Mouse (Mus musculus) spleen, postnatal 14 days (tissue): ENCODE data around the gene Pkd1l3.

Experiments
- DNase-seq, 2 experiments: peaks; one replicate each; pipeline ENCODE4 v3.0.0; 2021 to 2022; ENCODE audit warnings: low spot score in 2 of 2

The Pkd1l3 gene

GRCm38 (mm10) chr8:109628638-109629037, 14.3 kb downstream of the Pkd1l3 start:
- DNase-seq = no peak

DNA sequence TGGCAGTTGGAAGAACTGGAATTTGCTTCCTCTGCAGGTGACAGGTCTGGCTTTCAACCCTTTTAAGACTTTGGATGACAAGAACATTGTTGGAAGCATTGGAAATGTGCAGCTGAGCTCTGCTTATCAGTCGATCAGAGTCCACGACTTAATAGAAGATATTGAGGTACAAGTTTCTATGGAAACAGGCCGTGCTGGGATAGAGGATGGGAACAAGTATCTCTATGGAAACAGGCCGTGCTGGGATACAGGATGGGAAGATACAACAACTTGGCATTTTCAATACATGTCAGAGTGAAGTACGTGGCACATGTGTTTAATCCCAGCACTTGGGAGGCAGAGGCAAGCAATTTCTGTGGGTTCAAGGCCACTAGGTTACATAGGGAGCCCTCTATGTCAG, 18.2 kb downstream of the Pkd1l3 start:
- DNase-seq = no peak

GRCm38 (mm10) chr8:109635146-109635545, 20.8 kb downstream of the Pkd1l3 start:
- no peak for DNase-seq

DNA sequence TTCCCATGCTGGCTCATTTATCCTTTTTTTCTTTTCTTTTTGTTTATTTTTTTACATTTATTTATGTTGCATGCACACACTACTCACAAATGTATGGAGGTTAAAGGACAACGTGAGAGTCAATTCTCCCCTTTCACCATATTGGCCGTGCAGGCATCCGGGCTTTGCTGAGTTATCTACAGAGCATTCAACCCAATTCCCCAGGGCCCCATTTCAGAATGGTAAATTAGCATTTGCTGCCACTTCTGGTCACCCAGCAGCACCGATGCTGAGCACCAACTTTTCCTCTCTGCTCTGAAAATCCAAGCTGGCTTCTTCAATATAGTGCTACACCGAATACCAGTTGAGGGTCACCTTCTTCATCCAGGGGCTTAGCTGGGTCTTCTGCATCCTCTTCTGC, 24.5 kb downstream of the Pkd1l3 start:
- no peak for DNase-seq

GRCm38 (mm10) chr8:109640410-109640809, 26.1 kb downstream of the Pkd1l3 start:
- no peak for DNase-seq

- DNase-seq = no peak
Measured at GRCm38 (mm10) chr8:109641236-109641635, 26.9 kb downstream of the Pkd1l3 start.

- no peak for DNase-seq
Measured at GRCm38 (mm10) chr8:109647331-109647730, 33.0 kb downstream of the Pkd1l3 start.

DNA sequence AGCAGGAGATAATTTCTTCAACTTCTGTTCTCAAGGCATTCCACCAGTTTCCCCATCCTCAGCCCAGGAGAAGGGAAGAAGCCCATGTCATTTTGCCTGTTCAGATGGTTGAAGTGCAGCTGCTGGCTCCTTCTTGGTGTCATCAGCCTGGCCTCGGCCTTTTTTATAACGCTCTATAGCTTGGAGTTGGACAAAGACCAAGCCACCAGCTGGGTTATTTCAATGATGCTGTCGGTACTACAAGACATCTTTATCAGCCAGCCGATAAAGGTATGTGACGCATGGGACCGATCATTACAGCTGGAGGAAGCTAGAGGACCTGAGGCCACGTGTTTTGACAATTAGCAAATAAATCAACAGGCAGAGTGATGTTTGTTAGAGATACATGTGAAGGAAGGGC, 34.2 kb downstream of the Pkd1l3 start:
- no peak for DNase-seq

DNA sequence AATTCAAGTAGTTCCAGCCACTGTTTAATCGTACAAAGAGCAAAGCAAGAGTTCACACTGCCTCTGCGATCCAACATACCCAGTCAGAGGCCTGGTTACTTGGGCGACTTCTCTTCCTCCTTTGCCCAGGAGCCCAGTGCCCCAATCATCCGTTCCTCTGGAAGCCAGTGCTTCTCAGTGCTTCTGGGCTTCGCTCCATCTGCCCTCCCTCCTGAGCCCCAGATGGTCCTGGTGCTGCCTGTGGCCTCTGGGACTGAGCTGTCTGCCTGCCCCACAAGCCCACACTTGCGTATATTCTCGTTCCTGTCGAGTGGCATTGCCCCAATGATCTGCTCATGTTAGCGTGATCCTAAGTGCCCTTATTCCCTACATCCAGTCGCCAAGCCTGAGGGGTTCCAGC, 36.5 kb downstream of the Pkd1l3 start:
- no peak for DNase-seq

DNA sequence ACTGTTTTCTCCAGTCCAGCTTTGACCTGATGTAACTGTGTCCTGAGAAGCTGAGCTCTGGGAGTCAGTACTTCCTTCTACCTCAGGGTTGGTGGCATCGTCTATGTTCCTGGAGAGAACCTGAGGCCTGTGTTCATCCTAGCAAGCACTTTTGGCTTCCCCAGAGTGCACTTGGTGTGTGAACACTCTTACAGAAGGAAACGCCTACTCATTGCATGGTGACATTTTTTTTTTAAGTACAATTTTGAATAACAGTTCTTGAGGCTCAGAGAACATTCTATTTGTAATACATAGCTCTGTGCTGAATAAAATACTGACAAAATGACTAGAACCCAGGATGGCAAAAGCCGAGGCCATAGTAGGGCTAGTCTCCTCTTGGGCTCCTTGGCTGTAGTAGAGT, 42.5 kb downstream of the Pkd1l3 start:
- no peak for DNase-seq

- DNase-seq = no peak
Measured at GRCm38 (mm10) chr8:109662328-109662727, 48.0 kb downstream of the Pkd1l3 start.

DNA sequence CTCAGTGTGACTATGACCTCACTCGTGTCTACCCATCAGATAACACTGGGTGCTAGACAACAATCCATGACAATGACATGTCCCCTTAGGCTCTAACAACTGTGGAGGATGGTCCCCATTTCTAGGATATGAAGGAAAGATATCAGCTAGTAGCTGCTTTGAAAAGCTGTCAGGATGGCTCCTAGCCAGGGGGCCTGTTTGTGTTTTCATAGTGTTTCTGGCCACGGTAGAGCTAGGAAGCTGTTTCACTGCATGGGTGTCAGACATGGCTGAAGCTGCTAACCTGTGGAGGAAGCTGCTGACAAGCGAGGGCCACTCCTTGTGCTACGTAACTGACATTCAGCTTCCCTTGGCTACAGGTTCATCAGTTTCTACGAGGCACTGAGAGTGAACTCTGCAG, 52.3 kb downstream of the Pkd1l3 start:
- no peak for DNase-seq

- no peak for DNase-seq
Measured at GRCm38 (mm10) chr8:109672656-109673055, 58.3 kb downstream of the Pkd1l3 start.

DNA sequence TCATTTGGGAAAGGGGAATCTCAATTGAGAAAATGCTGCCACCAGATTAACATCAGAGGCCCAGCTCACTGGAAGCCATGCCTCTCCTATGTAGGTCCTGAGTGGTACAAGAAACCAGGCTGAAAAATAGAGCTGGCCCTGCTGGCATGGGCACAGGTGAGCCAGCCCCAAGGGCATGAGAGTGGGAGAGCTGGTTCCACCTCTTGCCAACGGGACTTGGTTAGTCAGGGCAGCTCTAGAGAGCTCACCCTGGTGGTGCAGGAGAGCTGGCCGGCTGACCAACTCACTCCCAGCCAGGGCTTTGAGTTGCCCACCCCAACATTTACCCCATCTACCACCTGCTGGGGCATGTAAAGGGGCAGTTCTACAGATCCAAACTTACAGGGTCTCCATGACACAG, 59.3 kb downstream of the Pkd1l3 start:
- DNase-seq = no peak

DNA sequence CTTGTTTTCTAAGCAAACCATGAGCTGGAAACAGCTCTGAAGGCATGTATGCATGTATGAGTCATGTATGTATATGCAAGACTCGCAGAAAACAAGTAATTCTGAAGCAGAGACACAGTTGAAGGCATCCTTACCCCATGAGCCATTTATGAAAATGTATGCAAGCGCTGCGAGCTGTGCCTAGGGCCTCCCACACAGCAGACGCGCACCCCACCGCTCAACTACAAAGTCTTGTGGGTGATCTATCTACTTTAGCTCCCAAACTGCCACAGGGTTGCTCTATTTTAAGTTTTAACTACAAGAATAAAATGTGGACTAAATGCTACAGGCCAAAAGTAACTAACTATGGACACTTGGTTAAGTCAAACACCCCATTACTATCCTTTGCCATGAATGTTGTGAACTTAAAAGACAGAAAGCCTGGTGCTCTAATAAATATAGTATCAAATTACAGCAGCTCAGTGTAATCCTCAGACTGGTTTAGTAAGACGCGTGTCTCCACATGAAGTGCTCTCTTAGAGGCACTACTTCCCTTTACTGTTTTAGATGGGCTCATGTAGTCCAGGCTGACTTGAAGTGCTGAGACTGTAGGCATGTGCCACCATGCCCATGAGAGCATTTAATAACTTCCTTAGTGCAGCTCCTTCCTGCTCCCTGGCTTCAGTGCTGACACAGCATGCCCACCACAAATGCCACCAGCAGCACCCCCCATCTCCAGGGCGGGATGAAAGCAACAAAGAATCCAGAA, 61.8 kb downstream of the Pkd1l3 start:
- no peak for DNase-seq

DNA sequence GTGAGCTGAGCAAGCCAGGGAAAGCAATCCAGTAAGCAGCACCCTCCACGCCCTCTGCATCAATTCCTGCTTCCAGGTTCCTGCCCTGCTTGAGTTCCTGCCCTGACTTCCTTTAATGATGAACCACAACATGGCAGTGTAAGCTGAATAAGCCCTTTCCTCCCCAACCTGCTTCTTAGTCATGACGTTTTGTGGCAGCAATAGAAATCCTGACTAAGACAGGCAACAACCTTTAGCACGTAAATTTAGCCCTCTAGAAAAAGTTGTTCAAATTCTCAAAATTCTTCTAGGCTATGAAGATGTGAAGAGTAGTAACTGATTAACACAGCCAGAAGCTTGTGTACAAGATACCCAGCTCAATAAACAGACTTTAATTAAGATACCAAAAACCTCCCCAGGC, 67.2 kb downstream of the Pkd1l3 start:
- no peak for DNase-seq

- DNase-seq = no peak
Measured at GRCm38 (mm10) chr8:109682120-109682519, 67.8 kb downstream of the Pkd1l3 start.

- no peak for DNase-seq
Measured at GRCm38 (mm10) chr8:109687248-109687647, 72.9 kb downstream of the Pkd1l3 start.

GRCm38 (mm10) chr8:109691769-109692168, 77.5 kb downstream of the Pkd1l3 start:
- peak in 1 of 2 experiments; percentile 17 for DNase-seq

- no peak for DNase-seq
Measured at GRCm38 (mm10) chr8:109692443-109693145, 78.3 kb downstream of the Pkd1l3 start.

DNA sequence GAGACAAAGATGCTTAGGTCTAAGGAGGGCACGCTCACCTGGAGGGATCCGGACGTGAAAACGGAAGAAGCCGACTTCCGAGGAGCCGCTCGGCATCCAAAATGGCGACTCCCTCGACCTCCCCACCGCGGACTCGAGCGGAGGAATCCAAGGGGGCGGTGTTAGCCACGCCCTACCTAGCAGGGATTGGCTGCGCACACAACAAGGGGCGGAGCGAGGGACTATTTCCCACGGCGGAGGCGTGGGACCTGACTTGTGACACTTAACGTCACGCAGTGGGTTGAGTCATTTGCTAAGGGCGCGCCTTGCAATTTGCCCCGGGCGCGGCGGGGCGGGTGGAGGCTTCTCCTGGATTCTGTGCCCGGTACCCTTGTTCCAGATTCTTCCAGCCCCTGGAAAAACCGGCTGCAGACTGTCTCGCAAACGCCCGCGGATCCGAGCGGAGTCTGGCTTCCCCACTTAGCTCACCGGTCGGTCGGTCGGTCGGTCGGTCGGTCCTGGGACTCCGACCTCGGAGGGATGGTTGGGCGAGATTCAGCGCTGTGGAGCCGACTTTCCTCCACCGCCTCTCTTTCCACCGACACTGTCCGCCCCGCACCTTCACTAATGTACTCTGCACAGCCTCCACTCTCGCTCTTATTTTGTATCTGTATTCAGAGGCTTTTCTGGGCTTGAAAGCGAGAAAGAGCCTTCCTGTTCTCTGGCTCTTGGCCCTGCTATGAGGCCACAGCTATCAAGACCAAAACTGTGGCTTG, 79.0 kb downstream of the Pkd1l3 start, which contains the start of gene Ist1:
Gene Ist1, minus strand, starts transcription at position 115 of the 755 bp plus-strand sequence.
- DNase-seq = peak; percentile 97 to 98

- no peak for DNase-seq
Measured at GRCm38 (mm10) chr8:109694154-109694553, 79.8 kb downstream of the Pkd1l3 start.

DNA sequence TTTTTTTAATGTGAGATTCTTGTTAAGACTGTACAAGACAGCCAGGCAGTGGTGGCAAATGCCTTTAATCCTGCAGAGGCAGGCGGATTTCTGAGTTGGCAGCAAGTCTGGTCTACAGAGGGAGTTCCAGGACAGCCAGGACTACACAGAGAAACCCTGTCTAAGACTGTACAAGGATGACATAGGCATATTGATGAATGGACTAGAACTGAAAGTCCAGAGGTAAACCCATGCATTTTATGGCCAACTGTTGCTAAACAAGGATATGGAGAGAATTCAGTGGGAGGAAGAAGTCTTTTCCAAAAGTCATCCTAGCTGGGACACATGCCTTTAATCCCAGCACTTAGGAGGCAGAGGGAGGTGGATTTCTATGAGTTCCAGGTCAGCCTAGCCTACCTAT, 83.4 kb downstream of the Pkd1l3 start:
- DNase-seq = no peak
